Mouse (Mus musculus) brain, adult 2 months (tissue): ENCODE results near the gene Miip.
"Not testable (repeated sequence)": the region's sequence is repeated elsewhere in the genome, so short reads cannot be mapped to it uniquely, and the experiment has no call there.

Experiments used
- DNase-seq: peaks from one replicate; pipeline ENCODE4 v3.0.0; 2011; ENCODE audit warnings: low read depth, low spot score

Gene Miip

DNA sequence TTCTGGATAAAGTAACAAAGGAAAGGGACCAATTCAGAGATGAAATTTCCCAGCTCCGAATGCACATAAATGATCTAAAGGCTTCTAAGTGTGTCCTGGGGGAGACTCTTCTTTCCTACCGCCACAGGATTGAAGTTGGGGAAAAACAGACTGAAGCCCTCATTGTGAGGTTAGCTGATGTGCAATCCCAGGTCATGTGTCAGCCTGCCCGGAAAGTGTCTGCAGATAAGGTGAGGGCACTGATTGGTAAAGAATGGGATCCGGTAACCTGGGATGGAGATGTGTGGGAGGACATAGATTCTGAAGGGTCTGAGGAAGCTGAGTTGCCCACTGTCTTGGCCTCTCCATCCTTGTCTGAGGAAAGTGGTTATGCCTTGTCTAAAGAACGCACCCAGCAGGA is 622 bp upstream of the Miip start:
- no peak for DNase-seq

- DNase-seq = peak; percentile 47
These were observed 810 bp downstream of the Miip start for GRCm38 (mm10) chr4:147867563-147868449.

DNA sequence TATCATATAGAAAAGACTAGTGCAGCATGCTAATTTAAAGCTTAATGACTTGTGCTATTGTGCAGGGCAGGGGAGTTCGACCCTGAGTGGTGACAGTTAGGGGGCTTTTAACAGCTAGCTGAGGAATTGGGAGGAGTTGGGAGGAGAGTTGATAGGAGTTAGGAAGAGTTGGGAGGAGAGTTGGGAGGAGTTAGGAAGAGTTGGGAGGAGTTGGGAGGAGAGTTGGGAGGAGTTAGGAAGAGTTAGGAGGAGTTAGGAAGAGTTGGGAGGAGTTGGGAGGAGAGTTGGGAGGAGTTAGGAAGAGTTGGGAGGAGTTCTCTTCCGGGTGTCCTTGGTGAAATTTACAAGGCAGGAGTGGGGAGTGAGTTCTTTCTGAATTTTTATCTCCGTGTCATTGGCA is 1.8 kb downstream of the Miip start:
- DNase-seq = not testable (repeated sequence)

DNA sequence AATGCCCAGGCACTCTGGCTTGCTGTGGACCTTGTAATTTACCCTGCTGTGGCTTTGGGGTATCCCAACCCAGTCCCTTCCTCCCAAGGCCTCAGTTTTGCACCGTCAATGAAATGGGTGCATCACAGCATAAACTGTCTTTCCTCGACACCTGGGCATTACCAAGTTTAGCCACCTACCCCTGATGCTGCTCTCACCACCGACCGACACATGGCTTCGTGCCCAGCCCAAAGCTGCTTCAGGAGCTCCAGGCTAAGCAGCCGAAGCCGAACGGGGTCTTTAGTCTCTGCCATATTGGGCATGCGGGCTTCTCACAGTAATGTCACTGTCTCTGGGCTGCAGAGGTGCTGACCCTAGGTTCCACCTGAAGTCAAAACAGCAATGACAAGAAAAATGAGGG is 2.6 kb downstream of the Miip start:
- no peak for DNase-seq

GRCm38 (mm10) chr4:147865651-147866050 is 3.0 kb downstream of the Miip start:
- DNase-seq = no peak

GRCm38 (mm10) chr4:147862051-147862450 is 6.6 kb downstream of the Miip start:
- no peak for DNase-seq

DNA sequence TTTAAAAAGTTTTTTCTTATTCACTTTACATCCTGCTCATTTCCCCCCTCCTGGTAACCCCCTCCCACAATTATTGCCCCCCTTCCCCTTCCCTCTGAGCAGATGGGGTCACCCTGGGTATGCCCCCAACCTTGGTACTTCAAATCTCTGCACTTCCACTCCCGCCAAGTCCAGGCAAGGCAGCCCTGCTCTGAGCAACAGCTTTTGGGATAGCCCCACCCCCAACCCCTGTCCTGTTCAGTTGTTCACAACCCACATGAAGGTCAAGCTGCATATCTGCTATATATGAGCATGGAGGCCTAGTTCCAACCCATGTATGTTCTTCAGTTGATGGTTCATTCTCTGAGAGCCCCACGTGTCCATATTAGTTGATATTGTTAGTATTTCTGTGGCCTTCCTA is 17.8 kb downstream of the Miip start:
- no peak for DNase-seq

DNA sequence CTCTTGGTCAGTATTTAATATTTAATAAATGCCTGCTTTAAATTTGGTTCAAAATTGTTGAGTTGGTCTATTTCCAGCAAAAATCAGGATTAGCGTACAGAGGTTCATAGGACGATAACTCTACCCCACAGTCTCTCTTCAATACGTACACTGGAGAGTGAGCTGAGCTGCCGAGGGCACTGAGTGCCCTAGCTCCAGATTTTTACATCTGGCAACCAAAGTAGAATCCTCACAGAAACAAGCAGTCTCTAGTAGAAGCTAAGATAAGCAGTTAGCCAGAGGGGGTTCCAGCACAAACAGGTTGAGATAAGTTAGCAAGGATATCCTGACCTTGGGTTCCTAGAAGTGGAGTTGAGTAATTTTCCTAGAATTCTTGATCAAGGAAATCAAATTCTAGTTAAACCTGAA is 20.0 kb downstream of the Miip start:
- no peak for DNase-seq

DNA sequence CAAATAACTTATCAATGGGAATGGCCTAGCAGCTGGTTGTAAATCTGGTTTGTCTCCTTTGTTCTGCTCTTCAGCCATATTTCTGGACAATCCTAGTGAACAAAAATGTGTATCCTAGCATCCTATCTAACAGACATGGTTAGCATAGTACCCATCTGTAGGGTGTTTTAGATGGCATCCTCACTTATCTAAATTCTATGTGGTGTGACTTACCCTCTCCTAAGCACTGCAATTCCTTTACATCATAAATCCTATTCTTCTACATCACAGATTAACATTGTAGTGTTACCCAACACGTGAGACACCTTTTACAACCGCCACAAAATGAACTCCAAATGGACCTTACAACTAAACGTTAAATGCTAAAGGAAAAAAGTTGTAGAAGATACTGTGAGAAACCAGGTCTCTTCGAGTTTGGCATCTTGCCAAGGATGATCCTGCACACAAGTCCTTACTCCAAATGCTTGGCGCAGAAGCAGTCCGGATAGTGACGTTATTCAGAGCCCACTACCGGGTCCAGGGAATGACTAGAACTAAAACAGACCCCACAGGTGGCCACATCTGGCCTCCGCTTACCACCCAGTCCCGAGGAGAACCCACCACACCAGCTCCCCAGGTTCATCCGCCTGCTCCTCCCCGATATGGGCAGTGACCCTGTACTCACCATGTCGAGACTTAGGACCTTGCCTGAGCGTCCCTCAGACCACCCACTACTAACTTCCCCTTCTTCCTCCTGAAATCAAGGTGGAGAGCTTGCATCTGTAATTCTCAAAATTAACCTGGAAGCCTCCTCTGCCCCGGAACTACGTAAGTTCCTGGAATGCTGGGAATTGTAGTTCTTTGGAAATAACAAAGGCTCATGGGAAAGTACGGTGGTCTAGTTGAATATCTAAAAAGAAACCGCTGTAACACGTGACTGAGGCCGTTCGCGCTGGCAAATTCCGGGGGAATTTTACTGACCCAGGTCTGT is 20.7 kb downstream of the Miip start, which contains the start of gene Zfp933:
Gene Zfp933 (minus strand): TSS at position 753 of the 970 bp plus-strand sequence.
- peak; percentile 98 for DNase-seq

- DNase-seq = no peak
These were observed 25.7 kb downstream of the Miip start for GRCm38 (mm10) chr4:147842871-147843270.

DNA sequence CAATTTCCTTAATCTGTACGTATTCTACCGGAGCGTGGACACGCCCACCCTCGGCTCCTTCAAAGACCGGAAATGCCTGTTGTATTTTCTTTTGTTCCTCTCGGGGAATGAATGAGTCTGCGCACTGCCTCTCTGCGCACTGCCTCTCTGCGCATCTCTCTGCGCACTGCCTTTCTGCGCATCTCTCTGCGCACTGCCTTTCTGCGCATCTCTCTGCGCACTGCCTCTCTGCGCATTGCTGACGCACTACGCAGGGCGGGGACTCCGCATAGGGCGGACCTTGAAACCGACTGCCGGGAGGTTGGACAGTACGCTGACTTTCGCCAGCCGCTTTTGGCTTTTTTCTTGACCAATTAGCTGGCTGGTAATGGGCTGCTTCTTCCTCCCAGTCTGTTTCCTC is 29.3 kb downstream of the Miip start:
- not testable (repeated sequence) for DNase-seq

- no peak for DNase-seq
These were observed 44.2 kb downstream of the Miip start for GRCm38 (mm10) chr4:147824389-147824788.

DNA sequence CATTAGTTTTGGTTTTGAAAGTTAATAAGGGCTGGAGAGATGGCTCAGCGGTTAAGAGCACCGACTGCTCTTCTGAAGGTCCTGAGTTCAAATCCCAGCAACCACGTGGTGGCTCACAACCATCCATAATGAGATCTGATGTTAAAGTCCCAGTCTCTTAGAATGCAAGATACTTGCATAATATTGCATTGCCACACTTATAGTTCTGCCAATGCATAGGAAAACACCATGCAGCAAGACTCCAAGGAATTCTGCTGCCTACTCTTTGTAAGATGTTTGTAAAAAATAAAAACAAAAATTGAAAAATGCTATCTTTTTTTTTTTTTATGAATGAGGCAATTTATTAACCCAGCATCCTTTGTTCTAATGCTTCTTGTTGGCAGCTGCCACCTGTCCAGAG is 47.2 kb downstream of the Miip start:
- not testable (repeated sequence) for DNase-seq

GRCm38 (mm10) chr4:147819659-147820058 is 49.0 kb downstream of the Miip start:
- not testable (repeated sequence) for DNase-seq

GRCm38 (mm10) chr4:147814592-147815167 is 53.9 kb downstream of the Miip start:
- DNase-seq = peak; percentile 10

GRCm38 (mm10) chr4:147813249-147813765 is 55.3 kb downstream of the Miip start:
- peak; percentile 7 for DNase-seq
